Mouse (Mus musculus) layer of hippocampus, adult 8-10 months (tissue): ENCODE measurements around the gene Olfr1385. TPM values are rescaled to one million over a fixed set of nuclear protein-coding genes. Genes with fewer than 3 reads are reported as not detected.
"Not testable (repeated sequence)": the region's sequence is repeated elsewhere in the genome, so short reads cannot be mapped to it uniquely, and the experiment has no call there.

Experiments
- DNase-seq, 2 experiments: peaks; one replicate each; pipeline ENCODE4 v3.0.0; 2022; ENCODE audit warnings: low spot score in 2 of 2
- total RNA-seq, 4 experiments: library from RNA; stranded (reverse); gene quantifications; 2 replicates each; pipeline ENCODE4 v1.2.4; 2022

The Olfr1385 gene
- total RNA-seq = under 1 TPM in 2 of 4 experiments, not detected in 2; 0.11 to 0.18 TPM

DNA sequence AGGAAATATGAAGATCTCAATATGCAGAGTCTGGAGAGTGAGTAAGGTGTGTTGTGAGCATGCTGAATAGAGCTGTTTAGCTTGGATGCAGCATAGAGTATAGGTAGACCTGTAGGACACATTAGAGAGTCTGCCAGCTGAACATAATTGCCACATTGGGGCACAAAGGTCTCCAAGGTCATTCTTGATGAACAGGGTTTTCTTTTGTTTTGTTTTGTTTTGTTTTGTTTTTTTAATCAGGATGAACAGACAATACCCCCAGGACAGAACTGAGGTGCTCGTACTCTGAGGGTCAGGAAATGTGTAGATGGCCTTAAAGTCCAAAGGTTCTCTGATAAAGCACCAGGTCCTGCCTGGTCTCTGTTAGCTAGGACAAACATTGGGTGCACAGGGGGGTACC is at the start of gene Olfr1385:
TSS of gene Olfr1385 (plus strand) at position 301 of the 400 bp plus-strand sequence.
- not testable (repeated sequence) for DNase-seq

DNA sequence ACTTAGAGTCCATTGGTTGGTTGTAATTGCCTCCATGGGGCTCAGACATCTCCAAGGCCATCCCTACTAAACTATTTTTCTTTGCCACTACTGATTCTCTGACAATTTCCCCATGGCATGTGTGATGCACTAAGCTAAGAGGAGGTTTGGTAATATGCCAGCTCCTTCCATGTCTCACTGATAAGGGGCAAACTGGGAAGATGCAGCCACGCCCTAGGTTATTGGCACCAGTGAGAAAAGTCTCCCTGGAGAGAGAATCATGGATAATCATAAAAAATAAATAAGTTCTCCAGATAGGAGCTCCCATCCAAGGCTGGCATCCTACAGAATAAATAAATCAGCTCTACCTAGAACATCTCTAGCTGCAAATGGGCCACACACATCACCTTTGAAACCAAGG is 33.8 kb upstream of the Olfr1385 start, which contains the start of gene Olfr1387:
TSS of gene Olfr1387 (plus strand) at position 301 of the 400 bp plus-strand sequence.
- no peak for DNase-seq

GRCm38 (mm10) chr11:49464746-49465145 is 24.1 kb upstream of the Olfr1385 start, which contains the start of gene Olfr1386:
TSS of gene Olfr1386 (plus strand) at chr11:49465046.
- not testable (repeated sequence) for DNase-seq

- no peak for DNase-seq
Measured at GRCm38 (mm10) chr11:49485973-49486372, 2.9 kb upstream of the Olfr1385 start.

DNA sequence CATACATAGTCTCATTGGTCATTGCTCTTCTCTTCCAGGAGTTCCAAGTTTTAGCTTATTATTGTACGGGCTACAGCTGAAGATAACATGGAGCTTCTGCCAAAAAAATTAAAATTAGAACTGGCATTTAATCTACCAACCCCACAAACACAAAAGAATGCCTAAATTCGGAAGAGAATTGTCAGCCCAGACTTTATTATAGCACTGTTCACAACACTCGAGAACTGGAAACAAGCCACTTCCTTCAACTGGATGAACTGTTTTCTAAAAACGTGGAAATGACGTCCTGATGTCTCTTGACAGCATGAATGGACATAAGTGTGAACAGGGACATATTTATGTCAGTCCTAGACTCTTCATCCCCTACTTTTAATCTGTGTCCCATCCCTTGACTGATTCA is 29.2 kb downstream of the Olfr1385 start:
- no peak for DNase-seq

GRCm38 (mm10) chr11:49519348-49519747 is 30.5 kb downstream of the Olfr1385 start, which contains the start of gene Olfr1383:
TSS of gene Olfr1383 (plus strand) at chr11:49519648.
- DNase-seq = no peak

DNA sequence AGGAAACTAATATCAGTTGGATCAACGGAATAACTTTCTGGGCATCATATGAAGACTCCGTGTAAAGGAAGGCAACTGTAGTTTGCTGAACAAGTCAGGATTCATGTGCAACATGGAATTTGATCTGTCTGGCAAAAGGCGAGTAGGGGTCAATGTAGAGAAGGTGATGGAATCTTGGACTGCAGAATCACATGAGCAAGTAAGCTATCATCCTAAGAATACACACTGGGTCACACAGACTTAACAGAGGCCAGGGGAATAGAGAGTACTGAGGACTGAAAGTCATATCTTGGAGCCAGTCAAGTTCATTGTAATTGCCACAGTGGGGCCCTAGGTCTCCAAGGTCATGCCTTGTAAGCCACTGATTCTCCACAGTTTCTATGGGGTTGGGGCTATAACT is 39.1 kb downstream of the Olfr1385 start, which contains the start of gene Olfr1382:
TSS of gene Olfr1382 (plus strand) at position 301 of the 400 bp plus-strand sequence.
- DNase-seq = no peak

- DNase-seq = no peak
Measured at GRCm38 (mm10) chr11:49532761-49533160, 43.9 kb downstream of the Olfr1385 start.

DNA sequence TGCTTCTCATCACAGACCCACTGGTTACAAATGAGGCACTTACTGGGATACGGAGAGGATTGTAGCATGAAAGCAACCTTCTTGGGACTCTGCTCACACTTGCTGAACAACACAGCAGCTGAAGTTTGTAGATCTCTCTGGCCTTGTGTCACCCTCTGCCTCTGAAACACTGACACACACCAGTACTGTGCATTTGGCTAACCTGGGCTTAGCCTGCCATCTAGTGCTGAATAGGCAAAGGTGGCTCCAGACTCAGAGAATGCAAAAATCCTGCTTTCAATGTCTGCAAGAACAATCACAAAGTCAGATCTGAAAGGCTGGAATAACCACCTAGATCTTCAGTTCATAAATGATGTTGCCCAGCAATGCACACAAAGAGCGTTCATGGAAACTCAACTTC is 47.8 kb downstream of the Olfr1385 start:
- peak; percentile 8 to 28 for DNase-seq

DNA sequence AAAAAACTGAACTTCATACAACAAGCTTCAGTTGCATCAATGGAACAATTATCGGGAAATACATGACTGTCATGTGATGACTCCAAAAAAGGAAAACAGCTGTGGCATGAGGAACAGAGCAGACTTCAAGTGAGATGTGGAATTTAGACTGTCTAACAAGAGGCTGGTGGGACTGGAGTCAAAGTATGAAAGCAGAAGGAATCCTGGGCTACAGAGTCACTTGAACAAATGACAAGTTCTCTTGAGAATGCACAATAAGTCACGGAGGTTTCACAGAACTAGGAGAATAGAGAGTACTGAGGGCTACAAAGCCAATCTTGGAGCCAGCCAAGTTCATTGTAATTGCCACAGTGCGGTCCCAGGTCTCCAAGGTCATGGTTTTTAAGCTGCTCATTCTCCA is 54.3 kb downstream of the Olfr1385 start, which contains the start of gene Olfr1381:
TSS of gene Olfr1381 (plus strand) at position 301 of the 400 bp plus-strand sequence.
- not testable (repeated sequence) for DNase-seq

Other genes with a start within 250 kb of the Olfr1385 start
- 10 to 100 TPM; 56.4 to 63.2 (median 59.5) TPM for gene Mgat1, start 244.9 kb upstream of the Olfr1385 start, total RNA-seq
- gene Olfr1393, start 210.8 kb upstream of the Olfr1385 start, total RNA-seq = not detected
- gene Olfr1392, start 203.8 kb upstream of the Olfr1385 start, total RNA-seq = not detected
- gene Olfr10, start 184.3 kb upstream of the Olfr1385 start, total RNA-seq = not detected
- gene Olfr1391, start 166.3 kb upstream of the Olfr1385 start, total RNA-seq = not detected
- not detected for gene Olfr1390, start 153.9 kb upstream of the Olfr1385 start, total RNA-seq
- not detected for gene Olfr1389, start 66.0 kb upstream of the Olfr1385 start, total RNA-seq
- under 1 TPM; 0.25 to 0.41 (median 0.31) TPM for gene Olfr1388, start 52.4 kb upstream of the Olfr1385 start, total RNA-seq
- gene Olfr1387, start 33.7 kb upstream of the Olfr1385 start, total RNA-seq = not detected
- gene Olfr1386, start 24.0 kb upstream of the Olfr1385 start, total RNA-seq = not detected
- not detected for gene Olfr1384, start 17.7 kb downstream of the Olfr1385 start, total RNA-seq
- gene Olfr1383, start 30.6 kb downstream of the Olfr1385 start, total RNA-seq = 1 to 10 TPM in 1 of 4 experiments, under 1 TPM in 1, not detected in 2; 0.56 to 1.2 TPM
- gene Olfr1382, start 39.2 kb downstream of the Olfr1385 start, total RNA-seq = not detected
- not detected for gene Olfr1381, start 54.4 kb downstream of the Olfr1385 start, total RNA-seq
- not detected for gene Olfr1380, start 67.8 kb downstream of the Olfr1385 start, total RNA-seq
- gene Flt4, start 120.2 kb downstream of the Olfr1385 start, total RNA-seq = 1 to 10 TPM; 1.9 to 2.8 (median 2.3) TPM
- not detected for gene Scgb3a1, start 174.5 kb downstream of the Olfr1385 start, total RNA-seq
- gene Cnot6, start 223.7 kb downstream of the Olfr1385 start, total RNA-seq = 10 to 100 TPM; 39.8 to 53.9 (median 46.8) TPM